Mouse (Mus musculus) G1E (cell line): ENCODE data around the gene Itga4. TPM values are rescaled to one million over a fixed set of nuclear protein-coding genes. Genes with fewer than 3 reads are reported as not detected.

ENCODE experiments used
- ATAC-seq: 2 replicates; pipeline ENCODE4 v1.8.0; 2016; ENCODE audit warnings: mild to moderate bottlenecking; ENCODE audit not compliant: insufficient number of reproducible peaks, poor library complexity, low FRiP score, severe bottlenecking; ENCODE audit errors: extremely low read depth
- DNase-seq: peaks from one replicate; pipeline ENCODE4 v3.0.0; 2012; ENCODE audit warnings: low spot score
- H3K27me3 ChIP-seq: 2 replicates; pipeline ENCODE4 v1.6.1; 2012; ENCODE audit warnings: mild to moderate bottlenecking, low read length, inconsistent platforms; ENCODE audit not compliant: insufficient read depth
- H3K36me3 ChIP-seq: replicated peaks from 2 replicates; pipeline ENCODE3; 2012; ENCODE audit warnings: mild to moderate bottlenecking, inconsistent platforms
- H3K4me1 ChIP-seq: 2 replicates; pipeline ENCODE4 v1.6.1; 2012; ENCODE audit warnings: low read depth, low read length, inconsistent platforms, mixed read lengths; ENCODE audit not compliant: insufficient read depth
- H3K4me3 ChIP-seq: 2 replicates; pipeline ENCODE4 v1.5.1; 2012; ENCODE audit warnings: low read depth, mild to moderate bottlenecking, inconsistent platforms, low read length, moderate library complexity, mixed read lengths
- H3K9me3 ChIP-seq: replicated peaks from 2 replicates; pipeline ENCODE4 v1.6.1; 2012; ENCODE audit warnings: inconsistent platforms
- CTCF ChIP-seq: IDR thresholded peaks from 2 replicates; pipeline ENCODE4 v1.5.1; 2012; ENCODE audit warnings: low read depth, low read length, inconsistent platforms, mixed read lengths
- GATA1 ChIP-seq: IDR thresholded peaks from 2 replicates; pipeline ENCODE4 v1.6.1; 2012; ENCODE audit warnings: borderline replicate concordance, low read length, inconsistent platforms, mixed read lengths
- GATA2 ChIP-seq: IDR thresholded peaks from 2 replicates; pipeline ENCODE4 v1.6.1; 2012; ENCODE audit warnings: low read depth, low read length, inconsistent platforms, borderline replicate concordance
- POLR2AphosphoS5 ChIP-seq: IDR thresholded peaks from 2 replicates; pipeline ENCODE4 v1.6.1; 2012; ENCODE audit warnings: low read depth, low read length, inconsistent platforms; ENCODE audit not compliant: insufficient replicate concordance
- TAL1 ChIP-seq: conservative IDR thresholded peaks from 2 replicates; pipeline ENCODE4 v1.6.1; 2012; ENCODE audit warnings: low read depth, low read length, inconsistent platforms, mixed read lengths
- polyA plus RNA-seq: library from polyadenylated mRNA; stranded (reverse); fragments of >175 nt; gene quantifications from 2 replicates; pipeline ENCODE4 v1.2.3, GENCODE M21; 2012
- total RNA-seq, 2 experiments: library from RNA; stranded (forward) in 1 of 2; stranded (reverse) in 1 of 2; fragments of 200-1000 nt in 1 of 2; fragments of >200 nt in 1 of 2; fragmentation: Nextera tagmentation in 1 of 2; gene quantifications; 2 replicates each; pipeline ENCODE4 v1.2.3; 2014 to 2017

The Itga4 gene
- total and polyA plus RNA-seq, 3 experiments: 19.1 to 232 (median 111) TPM

- Histone ChIP-seq H3K4me3 (no peak overlapping the region), H3K4me1 (peaks cover 14% of the 10 kb centered on the region), H3K36me3 (no peaks in the 10 kb centered on the region), H3K9me3 (0 out of 2 replicates have a peak, but pooled peaks cover 4% of the 10 kb centered on the region), H3K27me3 (no peaks in the 10 kb centered on the region)
- ATAC-seq: no peak
- no peak for DNase-seq
- TF ChIP-seq GATA2 (no peak), POLR2AphosphoS5 (no peak), TAL1 (no peak), CTCF (no peak), GATA1 (no peak)
Observed at GRCm38 (mm10) chr2:79231056-79231949, 23.9 kb upstream of the Itga4 start.

- Histone ChIP-seq H3K36me3 (no peaks in the 10 kb centered on the region), H3K9me3 (no peaks in the 10 kb centered on the region), H3K4me1 (peaks cover 25% of the 10 kb centered on the region), H3K27me3 (no peaks in the 10 kb centered on the region), H3K4me3 (no peak overlapping the region)
- DNase-seq: no peak
- 0 out of 2 replicates have a peak, but pooled peaks have one; percentile 4 for ATAC-seq
- TF ChIP-seq GATA1: no peak
- TF ChIP-seq POLR2AphosphoS5: no peak
- TF ChIP-seq CTCF: no peak
- TF ChIP-seq GATA2: no peak
- TF ChIP-seq TAL1: no peak
Observed at GRCm38 (mm10) chr2:79235767-79236487, 19.3 kb upstream of the Itga4 start.

- Histone ChIP-seq H3K9me3 (no peaks in the 10 kb centered on the region), H3K36me3 (no peaks in the 10 kb centered on the region), H3K27me3 (no peaks in the 10 kb centered on the region), H3K4me3 (no peak overlapping the region), H3K4me1 (peaks cover 33% of the 10 kb centered on the region)
- no peak for TF ChIP-seq POLR2AphosphoS5
- TF ChIP-seq CTCF: no peak
- no peak for TF ChIP-seq GATA1
- TF ChIP-seq TAL1: no peak
- TF ChIP-seq GATA2: no peak
- no peak for ATAC-seq
- DNase-seq: no peak
Observed at GRCm38 (mm10) chr2:79237216-79237615, 18.0 kb upstream of the Itga4 start.

- H3K27me3 ChIP-seq: no peaks in the 10 kb centered on the region
- H3K4me1 ChIP-seq: peaks cover 29% of the 10 kb centered on the region
- H3K4me3 ChIP-seq: no peak overlapping the region
- DNase-seq (no peak), ATAC-seq (peak; percentile 63)
- no peaks in the 10 kb centered on the region for H3K36me3 ChIP-seq
- no peak for TF ChIP-seq GATA1
- no peak for TF ChIP-seq POLR2AphosphoS5
- no peak for TF ChIP-seq CTCF
- TF ChIP-seq TAL1: 0 out of 2 replicates have a peak, but pooled peaks have one; percentile 16
- TF ChIP-seq GATA2: no peak
- no peaks in the 10 kb centered on the region for H3K9me3 ChIP-seq
Observed at GRCm38 (mm10) chr2:79244276-79244675, 10.9 kb upstream of the Itga4 start.

- ATAC-seq (no peak), DNase-seq (no peak)
- no peaks in the 10 kb centered on the region for H3K9me3 ChIP-seq
- TF ChIP-seq TAL1: no peak
- no peak for TF ChIP-seq CTCF
- TF ChIP-seq POLR2AphosphoS5: no peak
- no peak for TF ChIP-seq GATA2
- TF ChIP-seq GATA1: no peak
- H3K36me3 ChIP-seq: no peaks in the 10 kb centered on the region
- H3K27me3 ChIP-seq: no peaks in the 10 kb centered on the region
- no peak overlapping the region for H3K4me3 ChIP-seq
- H3K4me1 ChIP-seq: peaks cover 31% of the 10 kb centered on the region
Observed at GRCm38 (mm10) chr2:79244743-79245142, 10.5 kb upstream of the Itga4 start.

- H3K27me3 ChIP-seq: no peaks in the 10 kb centered on the region
- H3K9me3 ChIP-seq: no peaks in the 10 kb centered on the region
- H3K4me1 ChIP-seq: peaks cover 52% of the 10 kb centered on the region
- TF ChIP-seq GATA2 (no peak), CTCF (no peak), POLR2AphosphoS5 (no peak), TAL1 (no peak), GATA1 (no peak)
- ATAC-seq: no peak
- H3K36me3 ChIP-seq: no peaks in the 10 kb centered on the region
- no peak overlapping the region for H3K4me3 ChIP-seq
- no peak for DNase-seq
Observed at GRCm38 (mm10) chr2:79248283-79248682, 6.9 kb upstream of the Itga4 start.
